Mouse (Mus musculus) stomach, embryonic 14.5 days (tissue): Measurements from ENCODE around the gene Clvs2. TPM values are rescaled to one million over a fixed set of nuclear protein-coding genes. Genes with fewer than 3 reads are reported as not detected.

ENCODE experiments used
- ATAC-seq: fragments of 200-750 bp; cut with Nextera tagmentation; 2 replicates; pipeline ENCODE4 v1.8.0; 2017; ENCODE audit warnings: low read depth, moderate TSS enrichment; ENCODE audit not compliant: insufficient number of reproducible peaks, insufficient read depth, low FRiP score
- H3K27ac ChIP-seq: fragments of 300-500 bp; sonication (generic); 2 replicates; pipeline ENCODE4 v1.5.1; 2014; ENCODE audit warnings: mild to moderate bottlenecking, low read length, moderate library complexity, mixed read lengths
- H3K27me3 ChIP-seq: fragments of 300-500 bp; sonication (generic); 2 replicates; pipeline ENCODE4 v1.6.1; 2014; ENCODE audit warnings: low read length, control low read depth, mixed read lengths; ENCODE audit not compliant: control insufficient read depth, insufficient read depth
- H3K36me3 ChIP-seq: fragments of 300-500 bp; sonication (generic); 2 replicates; pipeline ENCODE4 v1.6.1; 2014; ENCODE audit warnings: mild to moderate bottlenecking, control low read depth, low read length, moderate library complexity, mixed read lengths; ENCODE audit not compliant: control insufficient read depth, insufficient read depth
- H3K4me1 ChIP-seq: fragments of 300-500 bp; sonication (generic); 2 replicates; pipeline ENCODE4 v1.6.1; 2014; ENCODE audit warnings: low read length, control low read depth, mixed read lengths; ENCODE audit not compliant: control insufficient read depth, insufficient read depth
- H3K4me2 ChIP-seq: fragments of 300-500 bp; sonication (generic); replicated peaks from 2 replicates; pipeline ENCODE4 v1.6.1; 2014; ENCODE audit warnings: low read depth, low read length, control low read depth
- H3K4me3 ChIP-seq: fragments of 300-500 bp; sonication (generic); 2 replicates; pipeline ENCODE4 v1.5.1; 2014; ENCODE audit warnings: low read depth, low read length, control low read depth
- H3K9ac ChIP-seq: fragments of 300-500 bp; sonication (generic); replicated peaks from 2 replicates; pipeline ENCODE4 v1.6.1; 2014; ENCODE audit warnings: low read depth, mild to moderate bottlenecking, control low read depth, low read length, moderate library complexity, mixed read lengths
- H3K9me3 ChIP-seq: fragments of 300-500 bp; sonication (generic); 2 replicates; pipeline ENCODE4 v1.6.1; 2016; ENCODE audit warnings: low read depth, low read length, control low read depth; ENCODE audit not compliant: control insufficient read depth
- WGBS: fragments of 180-500 bp; shearing (Covaris S2); extraction: QIAGEN DNeasy Blood & Tissue Kit; methylation state at CpG from one replicate; pipeline ENCODE4 v1.1.7; 2014; 5-methylcytosine and 5-hydroxymethylcytosine counted together
- polyA plus RNA-seq: library from polyadenylated mRNA; unstranded; fragments of >200 nt; fragmentation: Nextera tagmentation; extraction: Ambion mirVana; gene quantifications from 2 replicates; pipeline ENCODE4 v1.2.1, GENCODE M21; 2014

Gene Clvs2
- polyA plus RNA-seq, 1 experiment from 2014 or later: 0.75 TPM

GRCm38 (mm10) chr10:33587118-33587517 lies 37.5 kb downstream of the Clvs2 start:
- no peak overlapping the region for H3K4me3 ChIP-seq
- no peak overlapping the region for H3K27ac ChIP-seq
- H3K4me2 ChIP-seq: no peak overlapping the region
- no peaks in the 10 kb centered on the region for H3K9me3 ChIP-seq
- H3K27me3 ChIP-seq: no peaks in the 10 kb centered on the region
- H3K4me1 ChIP-seq: no peaks in the 10 kb centered on the region
- WGBS: 56% methylated on average over 2 of the region's 2 CpGs
- no peaks in the 10 kb centered on the region for H3K36me3 ChIP-seq
- ATAC-seq: no peak
- no peak overlapping the region for H3K9ac ChIP-seq

- no peaks in the 10 kb centered on the region for H3K27me3 ChIP-seq
- 30% methylated on average over 3 of the region's 3 CpGs for WGBS
- no peak for ATAC-seq
- no peaks in the 10 kb centered on the region for H3K4me1 ChIP-seq
- no peaks in the 10 kb centered on the region for H3K9me3 ChIP-seq
- H3K9ac ChIP-seq: no peak overlapping the region
- H3K4me3 ChIP-seq: no peak overlapping the region
- H3K36me3 ChIP-seq: no peaks in the 10 kb centered on the region
- no peak overlapping the region for H3K4me2 ChIP-seq
- H3K27ac ChIP-seq: no peak overlapping the region
Measured at GRCm38 (mm10) chr10:33558081-33558480, 66.5 kb downstream of the Clvs2 start.

- no peaks in the 10 kb centered on the region for H3K9me3 ChIP-seq
- H3K4me1 ChIP-seq: no peaks in the 10 kb centered on the region
- H3K9ac ChIP-seq: no peak overlapping the region
- H3K4me2 ChIP-seq: no peak overlapping the region
- H3K27ac ChIP-seq: no peak overlapping the region
- ATAC-seq: no peak
- H3K36me3 ChIP-seq: no peaks in the 10 kb centered on the region
- no peak overlapping the region for H3K4me3 ChIP-seq
- 82% methylated on average over 4 of the region's 4 CpGs for WGBS
- no peaks in the 10 kb centered on the region for H3K27me3 ChIP-seq
Measured at GRCm38 (mm10) chr10:33540331-33540730, 84.2 kb downstream of the Clvs2 start.

Other genes with a start within 250 kb of the Clvs2 start
- not detected in 2 replicates for gene Sult3a2, start 161.9 kb upstream of the Clvs2 start, polyA plus RNA-seq
- gene Sult3a1, start 233.0 kb upstream of the Clvs2 start, polyA plus RNA-seq: not detected in 2 replicates